Mouse (Mus musculus): ENCODE measurements around the gene Ift43.

The Ift43 gene

GRCm38 (mm10) chr12:86129005-86129404, 46.7 kb downstream of the Ift43 start:
- DNase-seq (ENCODE audit: low read depth, low spot score) = no peak

- no peak for DNase-seq (ENCODE audit: low read depth, low spot score)
Observed at GRCm38 (mm10) chr12:86129696-86130095, 47.4 kb downstream of the Ift43 start.

GRCm38 (mm10) chr12:86132799-86133198, 50.5 kb downstream of the Ift43 start:
- peak; percentile 16 for DNase-seq (ENCODE audit: low read depth, low spot score)

GRCm38 (mm10) chr12:86135691-86136090, 53.4 kb downstream of the Ift43 start:
- no peak for DNase-seq (ENCODE audit: low read depth, low spot score)

GRCm38 (mm10) chr12:86138696-86139095, 56.4 kb downstream of the Ift43 start:
- no peak for DNase-seq (ENCODE audit: low read depth, low spot score)

- DNase-seq (ENCODE audit: low read depth, low spot score) = no peak
Observed at GRCm38 (mm10) chr12:86142389-86142788, 60.0 kb downstream of the Ift43 start.

- no peak for DNase-seq (ENCODE audit: low read depth, low spot score)
Observed at GRCm38 (mm10) chr12:86146246-86146645, 63.9 kb downstream of the Ift43 start.

GRCm38 (mm10) chr12:86148271-86148670, 65.9 kb downstream of the Ift43 start:
- no peak for DNase-seq (ENCODE audit: low read depth, low spot score)

- DNase-seq (ENCODE audit: low read depth, low spot score) = no peak
Observed at GRCm38 (mm10) chr12:86149087-86149486, 66.7 kb downstream of the Ift43 start.

GRCm38 (mm10) chr12:86151941-86152340, 69.6 kb downstream of the Ift43 start:
- DNase-seq (ENCODE audit: low read depth, low spot score) = no peak

GRCm38 (mm10) chr12:86153213-86153957, 71.0 kb downstream of the Ift43 start:
- DNase-seq (ENCODE audit: low read depth, low spot score) = no peak

- DNase-seq (ENCODE audit: low read depth, low spot score) = no peak
Observed at GRCm38 (mm10) chr12:86155176-86155575, 72.8 kb downstream of the Ift43 start.

- no peak for DNase-seq (ENCODE audit: low read depth, low spot score)
Observed at GRCm38 (mm10) chr12:86157166-86157565, 74.8 kb downstream of the Ift43 start.

GRCm38 (mm10) chr12:86157894-86158444, 75.6 kb downstream of the Ift43 start:
- no peak for DNase-seq (ENCODE audit: low read depth, low spot score)

GRCm38 (mm10) chr12:86158689-86159483, 76.5 kb downstream of the Ift43 start:
- no peak for DNase-seq (ENCODE audit: low read depth, low spot score)

- no peak for DNase-seq (ENCODE audit: low read depth, low spot score)
Observed at GRCm38 (mm10) chr12:86161436-86161835, 79.1 kb downstream of the Ift43 start.

GRCm38 (mm10) chr12:86161942-86162341, 79.6 kb downstream of the Ift43 start:
- DNase-seq (ENCODE audit: low read depth, low spot score) = no peak

GRCm38 (mm10) chr12:86162890-86163816, 80.8 kb downstream of the Ift43 start:
- no peak for DNase-seq (ENCODE audit: low read depth, low spot score)

- no peak for DNase-seq (ENCODE audit: low read depth, low spot score)
Observed at GRCm38 (mm10) chr12:86166244-86166643, 83.9 kb downstream of the Ift43 start.

GRCm38 (mm10) chr12:86167075-86167474, 84.7 kb downstream of the Ift43 start:
- DNase-seq (ENCODE audit: low read depth, low spot score) = no peak

- DNase-seq (ENCODE audit: low read depth, low spot score) = no peak
Observed at GRCm38 (mm10) chr12:86168712-86169111, 86.4 kb downstream of the Ift43 start.

Measured in WW6 (cell line).